Mouse (Mus musculus): ENCODE measurements around the gene Skint2. TPM values are rescaled to one million over a fixed set of nuclear protein-coding genes. Genes with fewer than 3 reads are reported as not detected.

The Skint2 gene
- not detected for total RNA-seq (2022)

GRCm38 (mm10) chr4:112556894-112557293 is at the start of gene Skint2:
Skint2 (plus strand) TSS chr4:112557194.
- DNase-seq (ENCODE audit: low spot score in 2 of 2) = no peak

Other genes with a start within 250 kb of the Skint2 start
- not detected for gene Skint9, start 123.2 kb upstream of the Skint2 start, total RNA-seq (2022)
- gene Skint10, start 217.7 kb downstream of the Skint2 start, total RNA-seq (2022) = not detected